Comparison of ENCODE assay signal across 8 mouse cellular contexts in genomic region chr13:91636814-91637213, GRCm38 (mm10).
A peak's percentile ranks its signal among the peaks of the same experiment; 100 is the strongest.
DNase-seq lines count a peak whose midpoint lies in the region; ATAC-seq and TF ChIP-seq lines count a peak whose summit lies in the region.

No protein-coding gene starts in this region.

- no peak overlapping the region for H3K9ac ChIP-seq in heart, adult 2 months (ENCODE audit: low read depth, low read length)
- H3K9ac ChIP-seq in heart, embryonic 11.5 days (ENCODE audit: low read depth, low read length), result no peak overlapping the region
- H3K9ac ChIP-seq in midbrain, embryonic 14.5 days (replicated peaks; ENCODE audit: low read length), result no peak overlapping the region

- H3K79me2 ChIP-seq in heart, adult 2 months (replicated peaks; ENCODE audit: control insufficient read depth, insufficient read depth, low read length), result no peaks in the 10 kb centered on the region

- 15% methylated on average over 5 of the region's 5 CpGs for WGBS in heart, adult 2 months
- WGBS in heart, embryonic 11.5 days (ENCODE audit: insufficient replicate concordance), result 13% methylated on average over 5 of the region's 5 CpGs
- 13% methylated on average over 5 of the region's 5 CpGs for WGBS in kidney, adult 2 months
- 16% methylated on average over 5 of the region's 5 CpGs for WGBS in limb, embryonic 10.5 days
- 24% methylated on average over 5 of the region's 5 CpGs for WGBS in midbrain, embryonic 14.5 days
- 16% methylated on average over 5 of the region's 5 CpGs for WGBS in spleen, adult 2 months

- peak; percentile 68 to 72 for DNase-seq in heart, adult 2 months
- peak; percentile 94 for DNase-seq in embryo, embryonic 10 days (ENCODE audit: low spot score)
- peak; percentile 41 to 78 for DNase-seq in gastrocnemius, postnatal 36 days
- DNase-seq in kidney, adult 2 months, result peak; percentile 80
- peak; percentile 80 for DNase-seq in limb, embryonic 10.5 days (ENCODE audit: low spot score)
- peak; percentile 95 for DNase-seq in midbrain, embryonic 14.5 days
- DNase-seq in spleen, adult 2 months (ENCODE audit: low read depth in 1 of 2, low spot score in 2 of 2), result peak; percentile 73 to 77

- H3K4me3 ChIP-seq in heart, adult 2 months, result no peak overlapping the region
- H3K4me3 ChIP-seq in heart, embryonic 11.5 days (ENCODE audit: low read depth, low read length), result no peak overlapping the region
- H3K4me3 ChIP-seq in kidney, adult 2 months (ENCODE audit: insufficient read depth, low read depth, low read length), result no peak overlapping the region
- no peak overlapping the region for H3K4me3 ChIP-seq in limb, embryonic 10.5 days
- H3K4me3 ChIP-seq in midbrain, embryonic 14.5 days (replicated peaks; ENCODE audit: low read depth, low read length), result no peak overlapping the region
- no peak overlapping the region for H3K4me3 ChIP-seq in spleen, adult 2 months (ENCODE audit: extremely low read depth, insufficient read depth, insufficient read length)

- H3K4me1 ChIP-seq in heart, adult 2 months (ENCODE audit: control insufficient read depth, insufficient read depth, low read length), result peaks cover 3% of the 10 kb centered on the region
- peaks cover 12% of the 10 kb centered on the region; the same call in 1 of the 2 replicates for H3K4me1 ChIP-seq in heart, embryonic 11.5 days (ENCODE audit: control insufficient read depth, insufficient read depth, low read length)
- H3K4me1 ChIP-seq in kidney, adult 2 months (ENCODE audit: control insufficient read depth, insufficient read depth, low read length), result 0 out of 2 replicates have a peak, but pooled peaks cover 2% of the 10 kb centered on the region
- peaks cover 16% of the 10 kb centered on the region for H3K4me1 ChIP-seq in limb, embryonic 10.5 days
- no peaks in the 10 kb centered on the region for H3K4me1 ChIP-seq in midbrain, embryonic 14.5 days (ENCODE audit: control insufficient read depth, insufficient read depth, low read length)
- H3K4me1 ChIP-seq in spleen, adult 2 months (ENCODE audit: control insufficient read depth, insufficient read depth, insufficient read length), result peaks cover 4% of the 10 kb centered on the region

- H3K4me2 ChIP-seq in heart, embryonic 11.5 days, result no peak overlapping the region
- no peak overlapping the region for H3K4me2 ChIP-seq in midbrain, embryonic 14.5 days (ENCODE audit: low read length)

- peak; percentile 79; the same call in 1 of the 2 replicates for TF ChIP-seq EP300 in heart, adult 2 months (IDR thresholded peaks at IDR 0.05; ENCODE audit: insufficient read depth, low read depth, low read length)

- TF ChIP-seq CTCF in heart, adult 2 months (IDR thresholded peaks at IDR 0.05), result peak; percentile 97
- peak; percentile 93 for TF ChIP-seq CTCF in kidney, adult 2 months (conservative IDR thresholded peaks at IDR 0.05; ENCODE audit: insufficient read depth, insufficient read length, low read depth, low read length)
- TF ChIP-seq CTCF in spleen, adult 2 months (IDR thresholded peaks at IDR 0.05; ENCODE audit: extremely low read depth, insufficient read depth, insufficient read length, insufficient replicate concordance), result peak; percentile 74; the same call in 1 of the 2 replicates

- ATAC-seq in heart, embryonic 11.5 days (replicated peaks; ENCODE audit: insufficient number of reproducible peaks, low FRiP score, low TSS enrichment), result no peak
- ATAC-seq in midbrain, embryonic 14.5 days (ENCODE audit: low FRiP score, low TSS enrichment), result peak; percentile 78; the same call in 1 of the 2 replicates

- H3K36me3 ChIP-seq in heart, adult 2 months (ENCODE audit: control insufficient read depth, insufficient read depth, low read length), result no peaks in the 10 kb centered on the region
- no peaks in the 10 kb centered on the region for H3K36me3 ChIP-seq in heart, embryonic 11.5 days (ENCODE audit: control insufficient read depth, insufficient read depth, low read length)
- no peaks in the 10 kb centered on the region for H3K36me3 ChIP-seq in kidney, adult 2 months (ENCODE audit: control insufficient read depth, insufficient read depth, low read length)
- H3K36me3 ChIP-seq in limb, embryonic 10.5 days, result no peaks in the 10 kb centered on the region
- no peaks in the 10 kb centered on the region for H3K36me3 ChIP-seq in midbrain, embryonic 14.5 days (ENCODE audit: control insufficient read depth, insufficient read depth, low read length)
- no peaks in the 10 kb centered on the region for H3K36me3 ChIP-seq in spleen, adult 2 months (ENCODE audit: control insufficient read depth, insufficient read depth, low read length)

- TF ChIP-seq POLR2A in heart, adult 2 months (IDR thresholded peaks at IDR 0.05; ENCODE audit: insufficient read depth, low read depth, low read length), result no peak
- TF ChIP-seq POLR2A in kidney, adult 2 months (IDR thresholded peaks at IDR 0.05; ENCODE audit: low read depth, low read length), result no peak
- TF ChIP-seq POLR2A in spleen, adult 2 months (IDR thresholded peaks at IDR 0.05; ENCODE audit: low read depth, low read length), result no peak

- no peaks in the 10 kb centered on the region for H3K27me3 ChIP-seq in heart, adult 2 months (ENCODE audit: control insufficient read depth, insufficient read depth, low read length)
- no peaks in the 10 kb centered on the region for H3K27me3 ChIP-seq in heart, embryonic 11.5 days (ENCODE audit: control insufficient read depth, insufficient read depth, low read length)
- H3K27me3 ChIP-seq in kidney, adult 2 months (replicated peaks; ENCODE audit: control insufficient read depth, insufficient read depth, low read length), result no peaks in the 10 kb centered on the region
- H3K27me3 ChIP-seq in limb, embryonic 10.5 days (ENCODE audit: low read depth, poor library complexity, severe bottlenecking), result no peaks in the 10 kb centered on the region
- no peaks in the 10 kb centered on the region for H3K27me3 ChIP-seq in midbrain, embryonic 14.5 days (ENCODE audit: control insufficient read depth, insufficient read depth, low read length)
- no peaks in the 10 kb centered on the region for H3K27me3 ChIP-seq in spleen, adult 2 months (ENCODE audit: control insufficient read depth, insufficient read depth, low read length)

- intact Hi-C loops in heart, adult 2 months (cut with DNase I), result loop anchor here (1.0 to 5.0 kb wide), 4 partner anchors 174 to 707 kb away; no protein-coding TSS in a partner anchor
- intact Hi-C loops in gastrocnemius, postnatal 36 days (cut with DNase I), result loop anchor here (5.0 kb wide), 3 partner anchors 175 to 705 kb away; partner anchors contain the start of gene Ssbp2

- H3K9me3 ChIP-seq in heart, embryonic 11.5 days (replicated peaks; ENCODE audit: control insufficient read depth, low read length), result no peaks in the 10 kb centered on the region
- H3K9me3 ChIP-seq in limb, embryonic 10.5 days (replicated peaks), result no peaks in the 10 kb centered on the region
- no peaks in the 10 kb centered on the region for H3K9me3 ChIP-seq in midbrain, embryonic 14.5 days (ENCODE audit: control insufficient read depth, low read length)

- no peak overlapping the region for H3K27ac ChIP-seq in heart, adult 2 months
- no peak overlapping the region for H3K27ac ChIP-seq in heart, embryonic 11.5 days (ENCODE audit: low read depth, low read length)
- no peak overlapping the region for H3K27ac ChIP-seq in kidney, adult 2 months (ENCODE audit: insufficient read depth, low read depth, low read length)
- no peak overlapping the region for H3K27ac ChIP-seq in limb, embryonic 10.5 days
- H3K27ac ChIP-seq in midbrain, embryonic 14.5 days (replicated peaks; ENCODE audit: low read depth, low read length), result no peak overlapping the region
- no peak overlapping the region for H3K27ac ChIP-seq in spleen, adult 2 months (ENCODE audit: insufficient read depth, low read length)
